Mouse (Mus musculus) lung, postnatal 0 days (tissue): ENCODE results near the gene Msi1.

Source experiments
- CTCF ChIP-seq: IDR thresholded peaks from 2 replicates; pipeline ENCODE4 v1.5.1; 2016; ENCODE audit warnings: antibody characterized with exemption, mild to moderate bottlenecking
- EP300 ChIP-seq: IDR thresholded peaks from 2 replicates; pipeline ENCODE4 v1.6.1; 2016; ENCODE audit warnings: antibody characterized with exemption, mild to moderate bottlenecking, control low read depth

GRCm38 (mm10) chr5:115408110-115408509 is 21.3 kb upstream of the Msi1 start:
- no peak for TF ChIP-seq EP300
- TF ChIP-seq CTCF = no peak
